Mouse (Mus musculus): Measurements from ENCODE around the gene Cwc22. TPM values are rescaled to one million over a fixed set of nuclear protein-coding genes. Genes with fewer than 3 reads are reported as not detected.

The Cwc22 gene
- polyA plus RNA-seq, 1 experiment from 2014 or later, result 29.5 TPM

- H3K27me3 ChIP-seq (replicated peaks), result no peaks in the 10 kb centered on the region
- no peaks in the 10 kb centered on the region for H3K4me1 ChIP-seq
- no peak overlapping the region for H3K9ac ChIP-seq
- no peak for ATAC-seq (ENCODE audit: insufficient read depth, low FRiP score, low read depth)
- WGBS, result 90% methylated on average over 8 of the region's 8 CpGs
- no peaks in the 10 kb centered on the region for H3K36me3 ChIP-seq
- no peaks in the 10 kb centered on the region for H3K9me3 ChIP-seq
- no peak overlapping the region for H3K27ac ChIP-seq
- H3K4me2 ChIP-seq, result no peak overlapping the region
- no peak overlapping the region for H3K4me3 ChIP-seq (replicated peaks)
Observed at GRCm38 (mm10) chr2:77979081-77979480, 32.9 kb upstream of the Cwc22 start.

GRCm38 (mm10) chr2:77978256-77978655 lies 32.1 kb upstream of the Cwc22 start:
- Histone ChIP-seq H3K27ac (no peak overlapping the region), H3K4me2 (no peak overlapping the region), H3K27me3 (replicated peaks) (no peaks in the 10 kb centered on the region), H3K36me3 (no peaks in the 10 kb centered on the region), H3K9ac (no peak overlapping the region), H3K4me3 (replicated peaks) (no peak overlapping the region), H3K9me3 (no peaks in the 10 kb centered on the region), H3K4me1 (no peaks in the 10 kb centered on the region)
- 87% methylated on average over 3 of the region's 3 CpGs for WGBS
- no peak for ATAC-seq (ENCODE audit: insufficient read depth, low FRiP score, low read depth)

GRCm38 (mm10) chr2:77976321-77976920 lies 30.2 kb upstream of the Cwc22 start:
- H3K27me3 ChIP-seq (replicated peaks), result no peaks in the 10 kb centered on the region
- H3K4me2 ChIP-seq, result no peak overlapping the region
- H3K9me3 ChIP-seq, result no peaks in the 10 kb centered on the region
- no peak for ATAC-seq (ENCODE audit: insufficient read depth, low FRiP score, low read depth)
- no peak overlapping the region for H3K4me3 ChIP-seq (replicated peaks)
- H3K27ac ChIP-seq, result no peak overlapping the region
- WGBS, result 87% methylated on average over 5 of the region's 5 CpGs
- H3K4me1 ChIP-seq, result no peaks in the 10 kb centered on the region
- no peaks in the 10 kb centered on the region for H3K36me3 ChIP-seq
- H3K9ac ChIP-seq, result no peak overlapping the region

GRCm38 (mm10) chr2:77975606-77976005 lies 29.4 kb upstream of the Cwc22 start:
- Histone ChIP-seq H3K4me1 (no peaks in the 10 kb centered on the region), H3K9me3 (no peaks in the 10 kb centered on the region), H3K27ac (no peak overlapping the region), H3K36me3 (no peaks in the 10 kb centered on the region), H3K4me2 (no peak overlapping the region), H3K9ac (no peak overlapping the region), H3K4me3 (replicated peaks) (no peak overlapping the region), H3K27me3 (replicated peaks) (no peaks in the 10 kb centered on the region)
- 74% methylated on average over 4 of the region's 4 CpGs for WGBS
- ATAC-seq (ENCODE audit: insufficient read depth, low FRiP score, low read depth), result no peak

GRCm38 (mm10) chr2:77974986-77975385 lies 28.8 kb upstream of the Cwc22 start:
- ATAC-seq (ENCODE audit: insufficient read depth, low FRiP score, low read depth), result no peak
- 67% methylated on average over 1 of the region's 1 CpGs for WGBS
- Histone ChIP-seq H3K36me3 (no peaks in the 10 kb centered on the region), H3K4me1 (no peaks in the 10 kb centered on the region), H3K9me3 (no peaks in the 10 kb centered on the region), H3K27ac (no peak overlapping the region), H3K4me3 (replicated peaks) (no peak overlapping the region), H3K4me2 (no peak overlapping the region), H3K27me3 (replicated peaks) (no peaks in the 10 kb centered on the region), H3K9ac (no peak overlapping the region)

- H3K9me3 ChIP-seq, result no peaks in the 10 kb centered on the region
- H3K36me3 ChIP-seq, result no peaks in the 10 kb centered on the region
- H3K9ac ChIP-seq, result no peak overlapping the region
- no peaks in the 10 kb centered on the region for H3K4me1 ChIP-seq
- no peak for ATAC-seq (ENCODE audit: insufficient read depth, low FRiP score, low read depth)
- H3K4me3 ChIP-seq (replicated peaks), result no peak overlapping the region
- H3K27ac ChIP-seq, result no peak overlapping the region
- H3K27me3 ChIP-seq (replicated peaks), result no peaks in the 10 kb centered on the region
- no peak overlapping the region for H3K4me2 ChIP-seq
- 63% methylated on average over 2 of the region's 2 CpGs for WGBS
Observed at GRCm38 (mm10) chr2:77974366-77974765, 28.2 kb upstream of the Cwc22 start.

- Histone ChIP-seq H3K4me2 (no peak overlapping the region), H3K36me3 (no peaks in the 10 kb centered on the region), H3K4me1 (no peaks in the 10 kb centered on the region), H3K4me3 (replicated peaks) (no peak overlapping the region), H3K27me3 (replicated peaks) (no peaks in the 10 kb centered on the region), H3K9ac (no peak overlapping the region), H3K27ac (no peak overlapping the region), H3K9me3 (no peaks in the 10 kb centered on the region)
- WGBS, result 78% methylated on average over 2 of the region's 2 CpGs
- no peak for ATAC-seq (ENCODE audit: insufficient read depth, low FRiP score, low read depth)
Observed at GRCm38 (mm10) chr2:77973296-77973695, 27.1 kb upstream of the Cwc22 start.

- Histone ChIP-seq H3K9ac (no peak overlapping the region), H3K4me2 (no peak overlapping the region), H3K36me3 (no peaks in the 10 kb centered on the region), H3K27ac (no peak overlapping the region), H3K4me3 (replicated peaks) (no peak overlapping the region), H3K4me1 (no peaks in the 10 kb centered on the region), H3K27me3 (replicated peaks) (no peaks in the 10 kb centered on the region), H3K9me3 (no peaks in the 10 kb centered on the region)
- 83% methylated on average over 2 of the region's 2 CpGs for WGBS
- ATAC-seq (ENCODE audit: insufficient read depth, low FRiP score, low read depth), result no peak
Observed at GRCm38 (mm10) chr2:77972541-77972940, 26.4 kb upstream of the Cwc22 start.

GRCm38 (mm10) chr2:77971871-77972270 lies 25.7 kb upstream of the Cwc22 start:
- H3K27me3 ChIP-seq (replicated peaks), result no peaks in the 10 kb centered on the region
- ATAC-seq (ENCODE audit: insufficient read depth, low FRiP score, low read depth), result no peak
- H3K4me2 ChIP-seq, result no peak overlapping the region
- no peak overlapping the region for H3K27ac ChIP-seq
- WGBS, result 77% methylated on average over 1 of the region's 1 CpGs
- no peaks in the 10 kb centered on the region for H3K36me3 ChIP-seq
- H3K9me3 ChIP-seq, result no peaks in the 10 kb centered on the region
- H3K4me3 ChIP-seq (replicated peaks), result no peak overlapping the region
- no peak overlapping the region for H3K9ac ChIP-seq
- no peaks in the 10 kb centered on the region for H3K4me1 ChIP-seq

- no peaks in the 10 kb centered on the region for H3K9me3 ChIP-seq
- no peak overlapping the region for H3K27ac ChIP-seq
- WGBS, result 80% methylated on average over 2 of the region's 2 CpGs
- no peak for ATAC-seq (ENCODE audit: insufficient read depth, low FRiP score, low read depth)
- H3K4me2 ChIP-seq, result no peak overlapping the region
- no peak overlapping the region for H3K4me3 ChIP-seq (replicated peaks)
- H3K4me1 ChIP-seq, result no peaks in the 10 kb centered on the region
- H3K27me3 ChIP-seq (replicated peaks), result no peaks in the 10 kb centered on the region
- no peaks in the 10 kb centered on the region for H3K36me3 ChIP-seq
- no peak overlapping the region for H3K9ac ChIP-seq
Observed at GRCm38 (mm10) chr2:77971361-77971760, 25.2 kb upstream of the Cwc22 start.

- H3K36me3 ChIP-seq, result no peaks in the 10 kb centered on the region
- H3K4me1 ChIP-seq, result no peaks in the 10 kb centered on the region
- no peak overlapping the region for H3K4me2 ChIP-seq
- H3K27me3 ChIP-seq (replicated peaks), result no peaks in the 10 kb centered on the region
- H3K9me3 ChIP-seq, result no peaks in the 10 kb centered on the region
- WGBS, result 81% methylated on average over 3 of the region's 3 CpGs
- H3K9ac ChIP-seq, result no peak overlapping the region
- no peak overlapping the region for H3K4me3 ChIP-seq (replicated peaks)
- no peak overlapping the region for H3K27ac ChIP-seq
- no peak for ATAC-seq (ENCODE audit: insufficient read depth, low FRiP score, low read depth)
Observed at GRCm38 (mm10) chr2:77970556-77970955, 24.4 kb upstream of the Cwc22 start.

- Histone ChIP-seq H3K27ac (no peak overlapping the region), H3K4me3 (replicated peaks) (no peak overlapping the region), H3K4me1 (no peaks in the 10 kb centered on the region), H3K4me2 (no peak overlapping the region), H3K27me3 (replicated peaks) (no peaks in the 10 kb centered on the region), H3K36me3 (no peaks in the 10 kb centered on the region), H3K9ac (no peak overlapping the region), H3K9me3 (no peaks in the 10 kb centered on the region)
- 94% methylated on average over 4 of the region's 4 CpGs for WGBS
- ATAC-seq (ENCODE audit: insufficient read depth, low FRiP score, low read depth), result no peak
Observed at GRCm38 (mm10) chr2:77969956-77970355, 23.8 kb upstream of the Cwc22 start.

All from stomach, embryonic 15.5 days (tissue).